Mouse (Mus musculus): ENCODE measurements around the gene Strbp. TPM values are rescaled to one million over a fixed set of nuclear protein-coding genes. Genes with fewer than 3 reads are reported as not detected.

Strbp gene
- polyA plus RNA-seq, 1 experiment: 49.5 TPM

DNA sequence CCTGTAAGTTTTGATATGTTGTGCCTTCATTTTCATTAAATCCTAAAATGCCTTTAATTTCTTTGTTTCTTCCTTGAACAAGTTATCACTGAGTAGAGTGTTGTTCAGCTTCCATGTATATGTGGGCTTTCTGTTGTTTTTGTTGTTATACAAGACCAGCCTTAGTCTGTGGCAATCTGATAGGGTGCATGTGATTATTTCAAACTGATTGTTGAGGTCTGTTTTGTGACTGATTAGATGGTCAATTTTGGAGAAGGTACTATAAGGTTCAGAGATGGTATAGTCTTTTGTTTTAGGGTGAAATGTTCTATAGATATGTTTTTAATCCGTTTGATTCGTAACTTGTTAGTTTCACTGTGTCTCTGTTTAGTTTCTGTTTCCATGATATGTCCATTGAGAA, 223.6 kb downstream of the Strbp start:
- Histone ChIP-seq H3K4me3 (replicated peaks; ENCODE audit: insufficient read depth, low read depth, low read length) (no peak overlapping the region), H3K27ac (ENCODE audit: insufficient read depth, low read length) (no peak overlapping the region), H3K27me3 (ENCODE audit: control insufficient read depth, insufficient read depth, low read length) (no peaks in the 10 kb centered on the region), H3K4me1 (ENCODE audit: control insufficient read depth, insufficient read depth, low read length) (no peaks in the 10 kb centered on the region)
- DNase-seq: no peak
- 96% methylated on average over 2 of the region's 2 CpGs for WGBS
- no peak for TF ChIP-seq CTCF (IDR thresholded peaks at IDR 0.05; ENCODE audit: borderline replicate concordance, insufficient read depth, low read depth, low read length)
- no peak for TF ChIP-seq POLR2A (IDR thresholded peaks at IDR 0.05; ENCODE audit: borderline replicate concordance, insufficient read depth, low read length)

DNA sequence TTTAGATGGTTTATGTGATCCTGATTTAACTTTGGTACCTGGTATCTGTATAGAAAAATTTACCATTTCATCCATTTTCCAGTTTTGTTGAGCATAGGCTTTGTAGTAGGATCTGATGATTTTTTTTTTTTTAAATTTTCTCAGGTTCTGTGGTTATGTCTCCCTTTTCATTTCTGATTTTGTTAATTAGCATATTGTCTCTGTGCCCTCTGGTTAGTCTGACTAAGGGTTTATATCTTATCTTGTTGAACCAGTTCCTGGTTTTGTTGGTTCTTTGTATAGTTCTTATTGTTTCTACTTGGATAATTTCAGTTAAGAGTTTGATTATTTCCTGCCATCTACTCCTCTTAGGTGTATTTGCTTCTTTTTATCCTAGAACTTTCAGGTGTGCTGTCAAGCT, 224.1 kb downstream of the Strbp start:
- no peaks in the 10 kb centered on the region for H3K4me1 ChIP-seq (ENCODE audit: control insufficient read depth, insufficient read depth, low read length)
- no peak for TF ChIP-seq POLR2A (IDR thresholded peaks at IDR 0.05; ENCODE audit: borderline replicate concordance, insufficient read depth, low read length)
- TF ChIP-seq CTCF (IDR thresholded peaks at IDR 0.05; ENCODE audit: borderline replicate concordance, insufficient read depth, low read depth, low read length): no peak
- no peak for DNase-seq
- H3K27ac ChIP-seq (ENCODE audit: insufficient read depth, low read length): no peak overlapping the region
- H3K4me3 ChIP-seq (replicated peaks; ENCODE audit: insufficient read depth, low read depth, low read length): no peak overlapping the region
- no peaks in the 10 kb centered on the region for H3K27me3 ChIP-seq (ENCODE audit: control insufficient read depth, insufficient read depth, low read length)

DNA sequence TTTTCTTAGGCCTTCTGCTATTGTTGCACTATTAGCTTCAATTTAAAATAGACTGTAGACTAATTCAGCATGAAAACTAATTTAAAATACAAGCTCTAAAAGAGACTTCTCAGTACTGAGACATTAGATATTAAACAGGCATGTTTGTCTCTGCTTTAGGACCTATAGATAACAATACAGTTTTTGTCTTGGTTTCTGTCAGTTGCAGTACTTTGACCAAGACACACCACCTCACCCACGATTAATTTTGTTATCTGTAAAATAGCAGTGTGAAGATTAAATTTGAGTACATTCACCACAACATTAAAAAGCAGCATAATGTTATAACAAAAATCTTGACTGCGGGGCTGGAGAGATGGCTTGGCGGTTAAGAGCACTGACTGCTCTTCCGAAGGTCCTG, 237.4 kb downstream of the Strbp start:
- WGBS: 95% methylated on average over 4 of the region's 4 CpGs
- Histone ChIP-seq H3K27ac (ENCODE audit: insufficient read depth, low read length) (no peak overlapping the region), H3K4me3 (replicated peaks; ENCODE audit: insufficient read depth, low read depth, low read length) (no peak overlapping the region), H3K27me3 (ENCODE audit: control insufficient read depth, insufficient read depth, low read length) (no peaks in the 10 kb centered on the region), H3K4me1 (ENCODE audit: control insufficient read depth, insufficient read depth, low read length) (no peaks in the 10 kb centered on the region)
- no peak for TF ChIP-seq CTCF (IDR thresholded peaks at IDR 0.05; ENCODE audit: borderline replicate concordance, insufficient read depth, low read depth, low read length)
- TF ChIP-seq POLR2A (IDR thresholded peaks at IDR 0.05; ENCODE audit: borderline replicate concordance, insufficient read depth, low read length): no peak
- DNase-seq: no peak

DNA sequence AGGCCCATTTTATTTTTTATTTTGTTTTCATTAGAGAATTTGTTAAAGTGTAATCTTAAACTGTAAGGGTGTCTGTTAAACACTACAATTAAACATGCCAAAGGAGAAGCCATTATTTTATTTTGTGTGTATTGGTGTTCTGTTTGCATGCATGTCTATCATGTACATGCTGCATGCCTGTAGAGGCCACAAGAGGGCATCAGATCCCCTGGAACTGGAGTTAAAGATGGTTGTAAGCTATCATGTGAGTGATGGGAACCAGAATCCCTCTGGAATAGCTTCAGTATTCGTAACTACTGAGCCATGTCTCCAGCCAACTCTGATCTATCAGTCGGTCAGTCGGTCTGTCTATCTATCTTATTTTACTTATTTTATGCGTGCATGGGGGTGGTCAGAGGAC, 243.0 kb downstream of the Strbp start:
- no peaks in the 10 kb centered on the region for H3K27me3 ChIP-seq (ENCODE audit: control insufficient read depth, insufficient read depth, low read length)
- TF ChIP-seq CTCF (IDR thresholded peaks at IDR 0.05; ENCODE audit: borderline replicate concordance, insufficient read depth, low read depth, low read length): no peak
- no peak for TF ChIP-seq POLR2A (IDR thresholded peaks at IDR 0.05; ENCODE audit: borderline replicate concordance, insufficient read depth, low read length)
- no peak for DNase-seq
- no peaks in the 10 kb centered on the region for H3K4me1 ChIP-seq (ENCODE audit: control insufficient read depth, insufficient read depth, low read length)
- H3K4me3 ChIP-seq (replicated peaks; ENCODE audit: insufficient read depth, low read depth, low read length): no peak overlapping the region
- H3K27ac ChIP-seq (ENCODE audit: insufficient read depth, low read length): no peak overlapping the region
- WGBS: 96% methylated on average over 4 of the region's 4 CpGs

DNA sequence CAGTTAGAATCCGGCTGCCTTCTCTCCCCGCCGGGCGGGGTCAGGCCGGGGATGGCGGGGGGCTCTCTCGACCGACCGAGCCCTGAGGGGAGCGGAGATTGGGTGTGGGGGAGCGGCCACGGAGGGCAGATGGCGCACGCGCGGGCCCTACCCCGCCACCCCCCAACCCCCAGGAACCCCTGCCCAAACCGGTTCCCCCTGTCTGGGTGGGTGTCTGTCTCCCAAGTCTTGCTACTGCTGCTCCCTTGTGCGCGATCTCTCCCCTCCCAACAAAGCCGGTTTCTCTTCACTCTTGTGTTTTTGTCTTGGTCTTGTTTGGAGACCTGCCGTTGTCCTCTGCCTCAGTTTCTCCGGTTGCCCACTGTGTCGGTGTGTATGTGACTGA, 251.3 kb downstream of the Strbp start:
- no peak for TF ChIP-seq POLR2A (IDR thresholded peaks at IDR 0.05; ENCODE audit: borderline replicate concordance, insufficient read depth, low read length)
- no peak for TF ChIP-seq CTCF (IDR thresholded peaks at IDR 0.05; ENCODE audit: borderline replicate concordance, insufficient read depth, low read depth, low read length)
- Histone ChIP-seq H3K27me3 (ENCODE audit: control insufficient read depth, insufficient read depth, low read length) (no peaks in the 10 kb centered on the region; the same call in 1 of the 2 replicates), H3K27ac (ENCODE audit: insufficient read depth, low read length) (no peak overlapping the region), H3K4me1 (ENCODE audit: control insufficient read depth, insufficient read depth, low read length) (peaks cover 2% of the 10 kb centered on the region; the same call in 1 of the 2 replicates), H3K4me3 (replicated peaks; ENCODE audit: insufficient read depth, low read depth, low read length) (peak overlapping the region; percentile 99)
- 0% methylated on average over 22 of the region's 24 CpGs for WGBS
- DNase-seq: no peak

DNA sequence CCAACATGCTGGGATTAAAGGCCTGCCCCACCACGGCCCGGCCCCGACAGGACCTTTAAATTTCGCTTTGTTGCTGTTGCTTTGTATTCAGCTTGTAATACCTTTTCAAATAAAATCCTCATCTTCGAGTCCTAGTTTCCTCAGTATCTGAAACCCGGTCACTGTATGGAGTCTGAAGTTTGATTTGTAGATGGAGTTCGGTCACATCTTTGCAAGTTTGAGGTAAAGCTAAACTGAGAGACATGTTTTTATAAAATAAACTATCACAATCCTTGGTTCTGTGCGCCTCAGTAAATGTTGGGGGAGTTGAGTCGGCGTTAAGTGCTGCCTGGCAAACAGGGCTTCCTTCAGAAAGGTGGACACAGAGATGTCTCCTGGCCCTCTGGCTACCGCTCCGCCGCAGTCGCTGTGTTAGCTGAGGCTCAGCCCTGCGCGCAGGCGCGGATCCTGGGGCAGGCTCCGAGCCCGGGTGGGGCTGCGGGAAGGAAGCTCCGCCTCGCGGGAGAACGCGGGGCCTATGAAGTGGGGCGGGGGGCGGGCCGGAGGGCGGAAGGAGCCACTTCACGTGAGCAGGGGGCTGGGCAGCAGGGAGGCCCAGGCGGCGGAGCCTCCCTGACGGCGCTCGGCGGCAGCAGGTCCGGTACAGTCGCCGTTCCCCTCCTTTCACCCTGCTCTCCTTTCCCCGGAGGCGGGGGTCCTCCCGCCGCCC, 251.8 kb downstream of the Strbp start:
- TF ChIP-seq POLR2A (IDR thresholded peaks at IDR 0.05; ENCODE audit: borderline replicate concordance, insufficient read depth, low read length): peak; percentile 88
- no peak for TF ChIP-seq CTCF (IDR thresholded peaks at IDR 0.05; ENCODE audit: borderline replicate concordance, insufficient read depth, low read depth, low read length)
- WGBS: 6% methylated on average over 44 of the region's 44 CpGs
- peak overlapping the region; percentile 99 for H3K4me3 ChIP-seq (replicated peaks; ENCODE audit: insufficient read depth, low read depth, low read length)
- H3K27ac ChIP-seq (ENCODE audit: insufficient read depth, low read length): 0 out of 2 replicates have a peak overlapping the region, but pooled peaks have one; percentile 6
- H3K4me1 ChIP-seq (ENCODE audit: control insufficient read depth, insufficient read depth, low read length): peaks cover 2% of the 10 kb centered on the region; the same call in 1 of the 2 replicates
- peak; percentile 94 to 95 for DNase-seq
- no peaks in the 10 kb centered on the region; the same call in 1 of the 2 replicates for H3K27me3 ChIP-seq (ENCODE audit: control insufficient read depth, insufficient read depth, low read length)

DNA sequence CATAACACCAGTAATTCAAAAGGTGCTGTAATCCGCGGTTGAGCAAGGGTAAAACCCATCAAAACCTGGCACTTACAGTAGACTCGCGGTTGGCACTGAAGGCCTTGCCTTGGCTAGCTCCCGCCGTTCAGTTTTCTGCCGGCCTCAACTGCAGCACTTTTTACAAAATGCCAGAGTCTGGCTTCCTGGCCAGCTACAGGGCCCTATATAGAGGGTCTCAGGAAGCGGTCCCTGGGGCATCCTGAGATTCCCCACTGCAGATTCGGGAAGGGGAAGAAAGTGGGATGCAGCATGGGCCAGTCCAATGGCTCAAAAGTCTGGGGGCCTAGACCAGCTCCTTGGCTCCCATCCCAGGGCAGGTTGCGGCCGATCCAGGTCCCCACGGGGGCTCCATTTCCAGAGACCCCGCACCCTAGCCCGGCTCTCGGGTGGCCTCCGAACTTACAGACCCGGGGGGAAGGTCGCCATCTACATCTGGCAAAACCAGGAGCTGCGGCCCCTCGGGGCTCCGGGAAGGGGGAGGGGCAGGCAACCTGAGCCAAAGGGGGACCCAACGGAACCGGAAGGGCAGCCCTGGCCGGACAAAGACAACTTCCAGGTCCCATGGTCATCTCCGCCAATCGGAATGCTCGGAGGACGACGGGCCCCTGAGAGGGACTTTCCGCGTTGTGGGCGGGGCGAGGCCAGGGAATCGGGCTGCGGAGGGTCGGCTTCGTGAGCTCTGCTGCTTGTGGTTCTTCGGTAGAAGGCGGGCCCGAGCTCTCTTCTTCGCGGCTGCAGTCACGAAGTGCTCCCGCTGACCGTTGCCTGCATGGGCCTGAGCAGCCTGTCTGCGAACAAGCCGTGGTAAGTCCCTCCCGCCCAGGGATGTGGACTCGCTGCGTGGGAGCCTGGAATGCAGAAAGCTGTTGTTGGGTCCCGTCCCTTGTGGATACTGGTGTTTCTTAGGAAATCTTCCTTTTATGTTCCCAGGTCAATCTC, 260.8 kb downstream of the Strbp start, which contains the start of the genes Zbtb26, Zbtb6 and Rabgap1:
Gene Zbtb26, minus strand, starts transcription at position 525 of the 981 bp plus-strand sequence.
Gene Zbtb6, minus strand, starts transcription at position 561 of the 981 bp plus-strand sequence.
Gene Rabgap1, plus strand, starts transcription at position 669 of the 981 bp plus-strand sequence.
- H3K4me3 ChIP-seq (replicated peaks; ENCODE audit: insufficient read depth, low read depth, low read length): peak within 1 kb of the TSS; percentile 78
- peak; percentile 84 for TF ChIP-seq POLR2A (IDR thresholded peaks at IDR 0.05; ENCODE audit: borderline replicate concordance, insufficient read depth, low read length)
- no peak for TF ChIP-seq CTCF (IDR thresholded peaks at IDR 0.05; ENCODE audit: borderline replicate concordance, insufficient read depth, low read depth, low read length)

More for the DNA sequence above, 260.8 kb downstream of the Strbp start, which contains the start of the genes Zbtb26, Zbtb6 and Rabgap1:
- no peaks in the 10 kb centered on the region for H3K27me3 ChIP-seq (ENCODE audit: control insufficient read depth, insufficient read depth, low read length)
- peak; percentile 95 for DNase-seq
- peak within 1 kb of the TSS; percentile 80 for H3K27ac ChIP-seq (ENCODE audit: insufficient read depth, low read length)
- no peaks in the 10 kb centered on the region for H3K4me1 ChIP-seq (ENCODE audit: control insufficient read depth, insufficient read depth, low read length)
- under 1% methylated on average over 51 of the region's 51 CpGs for WGBS

Other genes starting within 250 kb of the Strbp start
- gene Gpr21, start 187.5 kb downstream of the Strbp start, polyA plus RNA-seq (2012; rRNA removed): 1.0 and 1.4 TPM in 2 replicates
- 1.1 and 1.4 TPM in 2 replicates for gene Crb2, start 72.4 kb upstream of the Strbp start, polyA plus RNA-seq (2012; rRNA removed)

Measured in cerebellum, adult 2 months (tissue).